Mouse (Mus musculus): ENCODE data around the gene Cep164. TPM values are rescaled to one million over a fixed set of nuclear protein-coding genes. Genes with fewer than 3 reads are reported as not detected.

Gene Cep164
- polyA plus RNA-seq, 1 experiment from 2014 or later: 13.0 TPM

DNA sequence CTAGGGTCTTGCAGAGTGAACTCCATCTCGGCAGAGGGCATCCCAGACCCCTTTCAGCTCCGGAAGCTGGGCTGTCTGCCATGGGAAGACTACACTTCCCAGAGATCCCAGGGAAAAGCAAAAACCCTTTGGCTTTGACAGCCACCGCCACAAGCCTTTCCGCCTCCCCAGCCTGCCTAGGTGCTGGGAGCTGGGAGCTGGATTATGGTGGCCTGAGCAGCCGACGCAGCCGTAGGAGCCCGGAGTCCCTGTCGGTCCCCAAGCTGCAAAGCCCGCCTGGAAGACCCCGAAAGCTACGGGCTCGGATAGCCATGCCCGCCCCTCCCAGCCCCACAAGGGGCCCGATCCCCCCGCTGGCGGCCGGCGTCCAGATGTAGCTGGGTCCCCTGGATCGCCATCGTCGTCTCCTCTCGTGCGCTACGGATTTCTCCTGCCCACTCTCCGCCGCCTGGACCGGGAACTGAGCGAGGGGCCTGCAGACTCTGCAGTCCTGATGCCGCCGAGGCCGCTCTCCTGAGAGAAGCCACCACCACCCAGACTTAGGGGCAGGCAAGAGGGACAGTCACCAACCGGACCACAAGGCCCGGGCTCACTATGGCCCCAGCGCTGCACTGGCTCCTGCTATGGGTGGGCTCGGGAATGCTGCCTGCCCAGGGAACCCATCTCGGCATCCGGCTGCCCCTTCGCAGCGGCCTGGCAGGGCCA lies 10.1 kb upstream of the Cep164 start, which contains the start of gene Bace1:
Gene Bace1 (plus strand): TSS at position 147 of the 705 bp plus-strand sequence.
- H3K27ac ChIP-seq (replicated peaks): peak within 1 kb of the TSS; percentile 67
- peak; percentile 68; the same call in 1 of the 2 replicates for ATAC-seq (ENCODE audit: extremely low read depth, insufficient number of reproducible peaks, low FRiP score, low TSS enrichment)

DNA sequence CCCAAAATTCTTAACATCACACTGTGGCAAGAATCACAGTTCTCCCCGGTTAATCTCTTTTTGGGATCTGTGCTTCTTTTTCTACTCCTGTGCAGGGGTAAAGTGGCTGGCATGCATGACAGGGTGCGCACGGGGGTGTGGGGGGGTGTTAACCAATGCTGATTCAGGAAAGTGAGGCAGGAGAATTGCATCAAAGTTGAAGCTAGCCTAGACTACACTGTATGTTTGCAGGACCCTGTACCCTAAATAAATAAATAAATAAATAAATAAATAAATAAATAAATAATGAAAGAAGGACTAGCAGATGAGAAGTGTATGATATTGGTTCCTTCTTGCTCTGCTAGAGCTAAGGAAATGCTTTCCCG lies 9.6 kb upstream of the Cep164 start:
- Histone ChIP-seq H3K27ac (replicated peaks) (no peak overlapping the region; the same call in 1 of the 2 replicates), H3K9me3 (no peaks in the 10 kb centered on the region), H3K27me3 (replicated peaks) (no peaks in the 10 kb centered on the region), H3K4me3 (peak overlapping the region; percentile 95), H3K36me3 (0 out of 2 replicates have a peak, but pooled peaks cover 6% of the 10 kb centered on the region), H3K4me2 (peak overlapping the region; percentile 98), H3K4me1 (peaks cover 35% of the 10 kb centered on the region), H3K9ac (0 out of 2 replicates have a peak overlapping the region, but pooled peaks have one; percentile 19)
- 15% methylated on average over 4 of the region's 4 CpGs for WGBS
- no peak for ATAC-seq (ENCODE audit: extremely low read depth, insufficient number of reproducible peaks, low FRiP score, low TSS enrichment)

More for the DNA sequence above, 10.1 kb upstream of the Cep164 start, which contains the start of gene Bace1:
- H3K9me3 ChIP-seq: no peaks in the 10 kb centered on the region
- no peaks in the 10 kb centered on the region for H3K27me3 ChIP-seq (replicated peaks)
- H3K4me2 ChIP-seq: peak within 1 kb of the TSS; percentile 98
- 0 out of 2 replicates have a peak, but pooled peaks cover 6% of the 10 kb centered on the region for H3K36me3 ChIP-seq
- H3K4me3 ChIP-seq: peak within 1 kb of the TSS; percentile 95
- H3K4me1 ChIP-seq: peaks cover 35% of the 10 kb centered on the region
- WGBS: under 1% methylated on average over 37 of the region's 40 CpGs
- peak within 1 kb of the TSS; percentile 92 for H3K9ac ChIP-seq

DNA sequence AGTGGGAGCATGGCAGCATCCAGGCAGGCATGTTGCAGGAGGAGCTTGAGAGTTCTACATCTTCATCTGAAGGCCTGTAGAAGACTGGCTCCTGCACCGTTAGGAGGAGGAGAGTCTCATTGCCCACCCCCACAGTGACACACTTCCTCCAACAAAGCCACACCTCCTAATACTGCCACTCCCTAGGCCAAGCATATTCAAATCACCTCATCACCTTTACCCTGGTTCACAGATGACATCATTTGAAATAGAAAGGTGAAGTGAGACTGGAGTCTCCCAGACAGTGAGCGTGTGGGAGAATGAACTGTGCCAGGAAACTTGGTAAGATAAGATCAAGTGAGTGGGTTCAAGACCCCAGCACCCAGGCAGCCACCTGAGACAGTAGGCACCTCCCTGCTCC lies 5.0 kb upstream of the Cep164 start:
- 74% methylated on average over 2 of the region's 2 CpGs for WGBS
- Histone ChIP-seq H3K27ac (replicated peaks) (no peak overlapping the region), H3K27me3 (replicated peaks) (no peaks in the 10 kb centered on the region), H3K4me3 (no peak overlapping the region), H3K9me3 (peaks cover 8% of the 10 kb centered on the region; the same call in 1 of the 2 replicates), H3K4me1 (peaks cover 4% of the 10 kb centered on the region; the same call in 1 of the 2 replicates), H3K9ac (no peak overlapping the region), H3K36me3 (no peaks in the 10 kb centered on the region), H3K4me2 (no peak overlapping the region)
- no peak for ATAC-seq (ENCODE audit: extremely low read depth, insufficient number of reproducible peaks, low FRiP score, low TSS enrichment)

DNA sequence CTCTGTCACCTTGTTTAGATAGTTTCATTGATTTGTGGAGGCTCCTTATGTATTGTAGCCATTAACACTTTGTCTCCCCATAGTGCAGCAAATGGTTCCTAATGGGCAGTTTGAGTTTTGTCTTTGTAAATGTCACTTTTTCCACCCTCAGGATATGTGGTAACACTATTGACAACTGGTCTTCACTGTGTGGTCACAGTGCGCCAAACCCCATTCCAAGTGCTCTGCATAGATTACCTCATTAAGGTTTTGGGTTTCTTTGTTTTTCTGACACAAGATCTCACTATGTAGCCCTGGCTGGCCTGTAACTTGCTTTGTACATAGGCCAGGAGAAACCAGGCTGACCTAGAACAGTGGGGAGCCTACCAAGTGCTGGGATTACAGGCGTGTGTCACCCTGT lies 4.4 kb upstream of the Cep164 start:
- no peak overlapping the region for H3K4me3 ChIP-seq
- peaks cover 8% of the 10 kb centered on the region; the same call in 1 of the 2 replicates for H3K9me3 ChIP-seq
- 84% methylated on average over 2 of the region's 2 CpGs for WGBS
- H3K36me3 ChIP-seq: no peaks in the 10 kb centered on the region
- H3K4me2 ChIP-seq: no peak overlapping the region
- H3K4me1 ChIP-seq: peaks cover under 1% of the 10 kb centered on the region; the same call in 1 of the 2 replicates
- no peak overlapping the region for H3K27ac ChIP-seq (replicated peaks)
- no peak for ATAC-seq (ENCODE audit: extremely low read depth, insufficient number of reproducible peaks, low FRiP score, low TSS enrichment)
- H3K27me3 ChIP-seq (replicated peaks): no peaks in the 10 kb centered on the region
- no peak overlapping the region for H3K9ac ChIP-seq

DNA sequence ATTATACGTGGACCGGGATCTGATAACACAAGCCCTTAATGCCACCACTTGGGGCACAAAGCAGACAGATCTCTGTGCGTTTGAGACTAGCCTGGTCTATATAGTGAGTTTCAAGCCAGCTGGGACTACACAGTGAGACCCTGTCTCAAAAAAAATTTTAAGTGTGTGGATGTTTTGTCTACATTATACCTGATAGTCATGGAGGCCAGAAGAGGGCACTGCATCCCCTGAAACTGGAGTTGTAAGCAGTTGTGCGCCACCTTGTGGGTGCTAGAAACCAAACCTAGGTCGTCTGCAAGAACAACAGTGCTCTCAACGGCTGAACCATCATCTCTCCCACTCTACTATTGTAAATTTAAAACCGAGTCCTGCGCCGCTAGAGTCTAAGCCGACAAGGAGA lies 616 bp upstream of the Cep164 start:
- Histone ChIP-seq H3K9ac (no peak overlapping the region), H3K4me2 (peak overlapping the region; percentile 96), H3K9me3 (peaks cover 8% of the 10 kb centered on the region; the same call in 1 of the 2 replicates), H3K27ac (replicated peaks) (no peak overlapping the region), H3K36me3 (no peaks in the 10 kb centered on the region), H3K4me1 (peaks cover 13% of the 10 kb centered on the region), H3K27me3 (replicated peaks) (no peaks in the 10 kb centered on the region), H3K4me3 (peak overlapping the region; percentile 78)
- WGBS: 28% methylated on average over 10 of the region's 10 CpGs
- no peak for ATAC-seq (ENCODE audit: extremely low read depth, insufficient number of reproducible peaks, low FRiP score, low TSS enrichment)

DNA sequence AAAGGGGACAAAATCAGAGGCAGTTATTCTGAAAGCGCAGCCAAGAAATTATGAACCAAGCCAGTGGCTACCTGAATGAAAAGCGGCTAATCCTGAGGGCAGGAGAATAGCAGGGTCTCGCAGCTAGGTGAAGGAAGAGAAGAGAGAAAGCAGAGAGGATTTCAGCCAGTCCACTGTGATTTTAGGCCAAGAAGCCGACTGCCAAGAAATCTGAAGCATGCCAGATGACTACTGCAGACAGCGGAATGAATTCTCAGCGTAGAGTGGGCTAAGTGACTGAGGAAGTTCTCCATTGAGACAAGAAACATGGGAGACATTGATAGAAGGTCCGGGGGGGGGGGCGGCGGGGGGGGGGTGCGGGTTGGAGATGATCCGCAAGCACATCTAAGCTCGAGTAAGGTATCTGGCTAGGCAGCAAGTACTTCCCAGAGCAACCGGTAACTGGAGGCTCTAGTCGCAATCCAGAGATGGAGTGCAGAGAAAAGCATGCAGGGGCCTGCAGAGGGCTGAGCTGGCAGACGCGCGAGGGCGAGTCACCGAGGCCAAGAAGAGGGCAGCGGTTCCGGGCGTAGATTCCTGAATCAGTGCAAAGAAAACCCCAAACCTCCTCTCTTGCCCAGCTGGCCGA lies 714 bp downstream of the Cep164 start:
- 5% methylated on average over 20 of the region's 23 CpGs for WGBS

DNA sequence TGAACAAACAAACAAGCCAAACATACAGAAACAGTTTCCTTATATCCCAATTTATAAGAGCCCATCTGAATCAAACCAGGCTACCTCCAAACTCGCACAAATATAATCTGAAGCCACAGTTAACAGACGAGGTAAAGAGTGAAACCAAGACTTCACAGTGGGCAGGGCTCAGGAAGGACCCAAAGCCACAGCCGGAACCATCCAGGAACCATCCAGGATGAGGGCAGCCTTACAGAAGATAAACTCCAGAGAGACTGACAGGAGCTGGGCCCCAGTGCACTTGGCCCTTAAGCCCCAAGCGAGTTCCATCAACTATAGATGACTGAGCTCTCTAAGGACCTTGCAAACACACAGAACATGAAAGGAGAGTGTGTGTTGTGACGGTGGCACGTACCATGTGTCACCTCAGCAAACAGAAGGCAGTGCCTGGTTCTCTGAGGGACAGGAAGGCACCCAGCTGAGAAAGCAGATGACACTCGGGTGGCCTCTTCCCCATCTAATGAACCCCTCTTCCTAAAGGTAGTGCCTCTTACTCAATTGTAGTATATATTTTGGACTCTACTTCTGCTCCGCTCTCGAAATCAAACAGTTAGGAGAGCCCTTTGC lies 10.0 kb downstream of the Cep164 start:
- 69% methylated on average over 9 of the region's 9 CpGs for WGBS

More for the DNA sequence above, 714 bp downstream of the Cep164 start:
- ATAC-seq (ENCODE audit: extremely low read depth, insufficient number of reproducible peaks, low FRiP score, low TSS enrichment): no peak
- H3K4me1 ChIP-seq: peaks cover 13% of the 10 kb centered on the region
- peak overlapping the region; percentile 78 for H3K4me3 ChIP-seq
- no peaks in the 10 kb centered on the region for H3K27me3 ChIP-seq (replicated peaks)
- H3K4me2 ChIP-seq: peak overlapping the region; percentile 96
- H3K27ac ChIP-seq (replicated peaks): peak overlapping the region; percentile 77
- peak overlapping the region; percentile 84 for H3K9ac ChIP-seq
- peaks cover 8% of the 10 kb centered on the region; the same call in 1 of the 2 replicates for H3K9me3 ChIP-seq
- H3K36me3 ChIP-seq: peaks cover 10% of the 10 kb centered on the region

DNA sequence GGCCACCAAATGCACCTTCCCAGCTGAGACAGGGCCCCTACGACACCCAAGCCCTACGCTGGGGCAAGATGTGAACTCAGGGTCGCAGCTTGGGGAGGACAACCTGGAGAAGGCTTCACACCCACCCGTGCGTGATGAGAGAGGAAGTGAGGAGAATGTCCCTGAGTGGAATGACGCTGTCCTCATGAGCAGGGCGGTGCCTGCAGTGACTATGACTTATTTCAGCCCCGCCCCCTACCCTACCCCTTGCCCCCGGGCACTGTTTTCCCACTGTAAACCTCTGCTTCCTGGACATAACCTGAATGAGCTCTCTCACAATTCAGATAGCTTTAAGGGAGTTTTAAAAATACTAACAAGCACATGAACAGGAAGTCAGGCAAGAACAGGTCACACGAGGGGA lies 13.0 kb downstream of the Cep164 start:
- Histone ChIP-seq H3K36me3 (peaks cover 30% of the 10 kb centered on the region), H3K9me3 (no peaks in the 10 kb centered on the region), H3K27ac (replicated peaks) (no peak overlapping the region), H3K4me1 (peaks cover 25% of the 10 kb centered on the region), H3K4me3 (no peak overlapping the region), H3K4me2 (no peak overlapping the region), H3K9ac (no peak overlapping the region), H3K27me3 (replicated peaks) (no peaks in the 10 kb centered on the region)
- ATAC-seq (ENCODE audit: extremely low read depth, insufficient number of reproducible peaks, low FRiP score, low TSS enrichment): no peak
- WGBS: 75% methylated on average over 10 of the region's 10 CpGs

More for the DNA sequence above, 10.0 kb downstream of the Cep164 start:
- no peak for ATAC-seq (ENCODE audit: extremely low read depth, insufficient number of reproducible peaks, low FRiP score, low TSS enrichment)
- Histone ChIP-seq H3K9ac (no peak overlapping the region), H3K27me3 (replicated peaks) (no peaks in the 10 kb centered on the region), H3K4me1 (peaks cover 19% of the 10 kb centered on the region), H3K27ac (replicated peaks) (no peak overlapping the region), H3K9me3 (no peaks in the 10 kb centered on the region), H3K4me2 (no peak overlapping the region), H3K4me3 (no peak overlapping the region), H3K36me3 (peaks cover 47% of the 10 kb centered on the region)

DNA sequence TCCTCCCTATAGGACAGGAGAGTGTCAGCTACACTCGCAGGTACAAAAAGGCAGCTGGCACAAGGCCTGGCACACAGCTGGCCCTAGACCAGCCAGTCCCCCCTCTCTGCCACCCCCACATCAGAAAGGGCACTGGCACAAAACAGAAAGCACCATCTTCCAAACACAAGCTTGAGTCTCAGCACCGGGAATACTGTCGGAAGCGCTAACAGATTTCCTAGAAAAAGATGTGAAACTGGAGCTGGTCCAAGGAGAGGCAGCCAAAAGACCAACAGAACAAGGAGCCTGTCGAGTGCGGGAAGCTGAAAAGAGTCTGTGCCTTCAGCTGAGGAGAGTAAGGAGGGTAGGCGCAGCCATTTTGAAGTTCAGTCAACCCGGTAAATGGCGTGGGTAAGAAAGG lies 13.4 kb downstream of the Cep164 start:
- Histone ChIP-seq H3K4me3 (no peak overlapping the region), H3K4me2 (no peak overlapping the region), H3K4me1 (peaks cover 22% of the 10 kb centered on the region), H3K36me3 (peaks cover 30% of the 10 kb centered on the region), H3K9ac (no peak overlapping the region), H3K27ac (replicated peaks) (no peak overlapping the region), H3K9me3 (no peaks in the 10 kb centered on the region), H3K27me3 (replicated peaks) (no peaks in the 10 kb centered on the region)
- no peak for ATAC-seq (ENCODE audit: extremely low read depth, insufficient number of reproducible peaks, low FRiP score, low TSS enrichment)
- WGBS: 76% methylated on average over 9 of the region's 9 CpGs

DNA sequence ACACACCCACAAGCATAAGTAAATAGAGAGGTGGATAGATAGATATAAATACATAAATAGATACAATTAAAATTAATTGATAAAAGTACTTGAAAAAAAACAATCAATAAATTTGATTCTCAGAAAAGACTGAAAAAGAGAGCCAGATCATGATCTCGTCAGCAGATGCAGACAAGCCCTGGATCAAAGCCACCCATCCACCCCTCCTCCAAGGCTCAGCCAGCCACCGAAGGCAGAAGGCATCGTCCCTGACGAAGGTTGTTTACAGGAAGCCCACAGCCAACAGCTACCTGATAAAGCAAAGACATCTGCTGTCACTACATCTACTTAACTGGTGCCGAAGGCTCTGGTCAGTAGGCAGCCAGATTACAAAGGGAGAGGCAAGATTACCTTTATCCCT lies 16.5 kb downstream of the Cep164 start:
- H3K4me3 ChIP-seq: no peak overlapping the region
- WGBS: 44% methylated on average over 5 of the region's 5 CpGs
- no peaks in the 10 kb centered on the region for H3K27me3 ChIP-seq (replicated peaks)
- H3K9me3 ChIP-seq: no peaks in the 10 kb centered on the region
- ATAC-seq (ENCODE audit: extremely low read depth, insufficient number of reproducible peaks, low FRiP score, low TSS enrichment): no peak
- H3K27ac ChIP-seq (replicated peaks): no peak overlapping the region
- peaks cover 14% of the 10 kb centered on the region for H3K4me1 ChIP-seq
- no peak overlapping the region for H3K4me2 ChIP-seq
- H3K36me3 ChIP-seq: peaks cover 37% of the 10 kb centered on the region
- H3K9ac ChIP-seq: no peak overlapping the region

DNA sequence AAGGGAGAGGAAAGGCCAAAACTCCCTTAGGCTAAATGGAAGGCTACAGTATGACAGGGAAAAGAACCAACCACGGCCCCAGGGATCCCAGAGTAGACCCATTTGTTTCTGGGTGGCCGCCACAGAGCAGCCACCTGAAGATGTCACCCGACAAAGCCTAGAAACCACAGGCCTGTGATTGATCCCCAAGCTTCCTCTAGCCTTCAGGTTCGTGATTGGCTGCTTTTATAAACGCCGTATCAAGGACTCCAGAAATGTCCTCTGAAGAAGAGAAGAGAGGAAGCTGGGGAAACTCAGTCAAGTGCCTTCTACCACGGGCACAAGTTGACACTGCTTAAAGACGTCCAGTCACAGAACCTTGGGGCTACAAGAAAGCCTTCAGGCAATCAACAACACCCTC lies 20.7 kb downstream of the Cep164 start:
- peaks cover 53% of the 10 kb centered on the region for H3K36me3 ChIP-seq
- no peak for ATAC-seq (ENCODE audit: extremely low read depth, insufficient number of reproducible peaks, low FRiP score, low TSS enrichment)
- H3K9ac ChIP-seq: no peak overlapping the region
- peaks cover 6% of the 10 kb centered on the region; the same call in 1 of the 2 replicates for H3K4me1 ChIP-seq
- no peaks in the 10 kb centered on the region for H3K9me3 ChIP-seq
- H3K4me3 ChIP-seq: no peak overlapping the region
- no peak overlapping the region for H3K4me2 ChIP-seq
- H3K27me3 ChIP-seq (replicated peaks): no peaks in the 10 kb centered on the region
- WGBS: 74% methylated on average over 8 of the region's 8 CpGs
- H3K27ac ChIP-seq (replicated peaks): no peak overlapping the region
